Mouse (Mus musculus): ENCODE measurements around the gene Tesc. TPM values are rescaled to one million over a fixed set of nuclear protein-coding genes. Genes with fewer than 3 reads are reported as not detected.
A peak's percentile ranks its signal among the peaks of the same experiment; 100 is the strongest.

Tesc gene
- polyA plus RNA-seq, 1 experiment: 21.8 TPM

DNA sequence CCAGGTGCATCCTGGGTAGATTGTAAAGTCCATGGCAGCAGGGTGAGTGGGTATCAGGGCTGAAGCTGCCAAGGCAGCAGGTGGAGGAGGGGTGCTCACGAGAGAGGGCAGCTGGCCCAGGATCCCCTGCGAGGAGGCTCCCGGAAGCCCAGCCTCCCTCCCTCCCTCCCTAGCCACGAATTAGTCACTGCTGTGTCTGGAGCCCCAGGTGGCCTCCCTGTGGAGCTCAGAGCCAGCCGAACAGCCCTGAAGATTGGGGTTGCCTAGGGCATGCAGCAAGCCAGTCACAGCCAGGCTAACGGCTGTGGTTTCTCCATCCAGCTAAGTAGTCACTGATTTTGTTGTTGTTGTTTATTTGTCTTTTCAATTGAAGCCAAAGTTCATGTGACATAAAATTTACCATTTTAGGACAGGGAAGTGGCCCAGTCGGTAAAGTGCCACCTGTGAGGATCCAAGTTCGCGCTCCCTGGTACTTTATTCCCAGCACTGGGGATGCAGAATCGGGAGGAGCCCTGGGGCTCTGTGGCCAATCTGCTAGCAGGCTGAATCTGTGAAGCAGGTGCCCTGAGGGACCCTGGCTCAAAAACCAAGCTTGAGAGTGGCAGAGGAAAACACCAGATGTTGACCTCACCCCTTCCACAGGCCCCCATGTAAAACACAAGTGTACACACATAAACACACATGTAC lies 10.4 kb downstream of the Tesc start:
- Histone ChIP-seq H3K27ac (ENCODE audit: control insufficient read depth, insufficient read depth, low read depth, low read length, poor library complexity) (no peak overlapping the region), H3K4me1 (ENCODE audit: control insufficient read depth, insufficient read depth, low read length) (no peaks in the 10 kb centered on the region; the same call in 1 of the 2 replicates), H3K4me3 (replicated peaks; ENCODE audit: control insufficient read depth, low read depth, low read length) (no peak overlapping the region)
- WGBS: 20% methylated on average over 10 of the region's 10 CpGs
- no peak for TF ChIP-seq CTCF (IDR thresholded peaks at IDR 0.05; ENCODE audit: control insufficient read depth, insufficient read depth, low read length)
- no peak for TF ChIP-seq POLR2A (IDR thresholded peaks at IDR 0.05; ENCODE audit: borderline replicate concordance, control insufficient read depth, low read depth, low read length)

DNA sequence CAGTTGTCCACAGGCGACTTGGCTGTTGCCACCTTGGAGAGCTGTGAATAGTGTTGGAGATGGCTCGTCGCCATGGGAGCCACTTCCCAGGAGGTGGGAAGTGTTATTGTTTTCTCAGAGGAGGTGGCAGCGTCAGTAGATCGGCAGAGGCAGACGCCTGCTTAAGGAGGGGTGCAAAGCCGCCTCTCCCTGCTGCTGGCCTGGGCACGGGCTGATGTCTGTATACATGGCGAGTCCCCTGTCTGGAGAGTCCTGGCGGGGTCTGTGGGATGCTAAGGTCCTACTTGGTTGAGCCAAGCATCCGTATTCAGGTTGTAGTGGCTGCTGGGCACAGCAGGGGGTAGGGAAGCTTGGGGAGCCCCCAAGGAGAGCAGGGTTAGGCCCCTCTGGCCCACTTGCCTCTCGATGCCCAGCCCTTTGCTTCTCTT lies 11.7 kb downstream of the Tesc start:
- no peak for TF ChIP-seq POLR2A (IDR thresholded peaks at IDR 0.05; ENCODE audit: borderline replicate concordance, control insufficient read depth, low read depth, low read length)
- TF ChIP-seq CTCF (IDR thresholded peaks at IDR 0.05; ENCODE audit: control insufficient read depth, insufficient read depth, low read length): no peak
- 82% methylated on average over 12 of the region's 12 CpGs for WGBS
- H3K4me1 ChIP-seq (ENCODE audit: control insufficient read depth, insufficient read depth, low read length): no peaks in the 10 kb centered on the region; the same call in 1 of the 2 replicates
- no peak overlapping the region; the same call in 1 of the 2 replicates for H3K27ac ChIP-seq (ENCODE audit: control insufficient read depth, insufficient read depth, low read depth, low read length, poor library complexity)
- H3K4me3 ChIP-seq (replicated peaks; ENCODE audit: control insufficient read depth, low read depth, low read length): no peak overlapping the region

DNA sequence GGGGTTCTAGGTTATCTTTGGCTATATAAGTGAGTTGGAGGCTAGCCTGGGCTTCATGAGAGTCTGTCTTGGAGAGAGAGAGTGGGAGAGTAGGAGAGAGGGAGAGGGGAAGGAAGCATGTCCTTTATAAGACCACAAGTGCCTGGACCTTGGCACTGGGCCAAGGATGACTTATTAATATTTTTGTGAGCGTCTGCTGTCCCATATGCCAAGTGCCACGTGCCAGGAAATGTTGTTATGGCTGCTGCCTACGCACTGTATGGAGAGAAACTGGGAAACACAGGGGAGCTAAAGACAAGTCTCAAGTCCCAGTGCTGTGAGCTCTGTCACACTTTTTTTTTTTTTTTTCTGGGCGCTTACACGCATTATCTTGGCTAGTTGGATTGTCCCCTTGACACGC lies 15.1 kb downstream of the Tesc start:
- H3K27ac ChIP-seq (ENCODE audit: control insufficient read depth, insufficient read depth, low read depth, low read length, poor library complexity): no peak overlapping the region
- H3K4me3 ChIP-seq (replicated peaks; ENCODE audit: control insufficient read depth, low read depth, low read length): no peak overlapping the region
- TF ChIP-seq CTCF (IDR thresholded peaks at IDR 0.05; ENCODE audit: control insufficient read depth, insufficient read depth, low read length): no peak
- TF ChIP-seq POLR2A (IDR thresholded peaks at IDR 0.05; ENCODE audit: borderline replicate concordance, control insufficient read depth, low read depth, low read length): no peak
- peaks cover 1% of the 10 kb centered on the region; the same call in 1 of the 2 replicates for H3K4me1 ChIP-seq (ENCODE audit: control insufficient read depth, insufficient read depth, low read length)
- 86% methylated on average over 6 of the region's 6 CpGs for WGBS

DNA sequence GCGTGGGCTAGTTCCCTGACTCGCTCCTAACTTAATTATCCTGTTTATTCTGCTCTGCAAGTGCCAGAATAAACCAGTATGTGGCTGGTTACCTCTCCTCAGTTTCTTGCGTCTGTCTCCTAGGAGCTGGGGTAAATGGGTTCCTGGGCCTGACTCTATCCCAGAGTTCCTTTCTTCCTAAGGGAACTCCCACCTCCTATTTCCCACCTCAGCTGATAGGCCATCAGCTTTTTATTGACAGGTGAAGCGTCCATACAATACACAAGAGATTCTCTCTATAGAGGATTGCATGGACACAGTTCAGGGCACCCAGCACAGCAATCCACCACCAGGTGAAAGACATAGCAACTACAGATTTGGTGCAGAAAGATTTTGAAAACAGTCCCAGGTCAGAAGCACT lies 16.2 kb downstream of the Tesc start:
- 82% methylated on average over 4 of the region's 4 CpGs for WGBS
- H3K4me1 ChIP-seq (ENCODE audit: control insufficient read depth, insufficient read depth, low read length): peaks cover 3% of the 10 kb centered on the region; the same call in 1 of the 2 replicates
- no peak overlapping the region for H3K27ac ChIP-seq (ENCODE audit: control insufficient read depth, insufficient read depth, low read depth, low read length, poor library complexity)
- H3K4me3 ChIP-seq (replicated peaks; ENCODE audit: control insufficient read depth, low read depth, low read length): no peak overlapping the region
- TF ChIP-seq CTCF (IDR thresholded peaks at IDR 0.05; ENCODE audit: control insufficient read depth, insufficient read depth, low read length): no peak
- no peak for TF ChIP-seq POLR2A (IDR thresholded peaks at IDR 0.05; ENCODE audit: borderline replicate concordance, control insufficient read depth, low read depth, low read length)

DNA sequence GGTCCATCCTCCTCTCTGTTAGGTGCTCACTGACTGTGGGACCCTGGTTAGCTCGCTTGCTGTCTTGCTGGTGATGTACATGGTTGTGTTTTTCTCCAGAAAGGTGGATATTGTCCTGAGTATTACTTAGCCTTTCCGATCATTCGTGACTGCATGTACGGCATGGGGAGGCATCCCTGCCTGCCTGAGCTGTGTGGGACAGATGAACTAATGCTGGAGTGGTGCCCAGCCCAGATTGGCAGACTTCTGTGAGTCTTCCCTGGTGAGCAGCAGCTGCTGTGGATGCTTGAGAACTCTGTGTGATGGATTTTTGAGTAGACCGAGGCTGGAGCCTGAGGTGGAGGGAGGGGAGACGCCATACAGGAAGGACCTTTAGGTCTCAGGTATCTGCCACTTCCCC lies 17.4 kb downstream of the Tesc start:
- Histone ChIP-seq H3K4me3 (replicated peaks; ENCODE audit: control insufficient read depth, low read depth, low read length) (no peak overlapping the region), H3K27ac (ENCODE audit: control insufficient read depth, insufficient read depth, low read depth, low read length, poor library complexity) (no peak overlapping the region), H3K4me1 (ENCODE audit: control insufficient read depth, insufficient read depth, low read length) (peaks cover 3% of the 10 kb centered on the region; the same call in 1 of the 2 replicates)
- 75% methylated on average over 6 of the region's 6 CpGs for WGBS
- TF ChIP-seq POLR2A (IDR thresholded peaks at IDR 0.05; ENCODE audit: borderline replicate concordance, control insufficient read depth, low read depth, low read length) (no peak), CTCF (IDR thresholded peaks at IDR 0.05; ENCODE audit: control insufficient read depth, insufficient read depth, low read length) (no peak)

DNA sequence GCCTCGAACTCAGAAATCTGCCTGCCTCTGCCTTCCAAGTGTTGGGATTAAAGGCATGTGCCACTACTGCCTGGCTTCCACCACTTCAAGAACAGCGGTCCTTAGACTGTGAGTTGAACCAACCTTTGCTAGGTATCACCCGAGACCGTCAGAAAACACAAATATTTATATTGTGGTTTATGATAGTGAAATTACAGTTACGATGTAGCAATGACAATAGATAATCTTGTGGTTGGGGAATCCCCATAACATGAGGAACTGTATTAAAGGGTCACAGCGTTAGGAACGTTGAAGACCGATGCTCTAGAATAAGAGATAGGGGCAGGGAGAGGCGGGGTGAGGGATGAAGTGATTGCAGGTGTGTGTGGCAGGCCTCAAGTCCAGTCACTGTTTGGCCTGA lies 17.8 kb downstream of the Tesc start:
- WGBS: 33% methylated on average over 9 of the region's 9 CpGs
- peaks cover 5% of the 10 kb centered on the region for H3K4me1 ChIP-seq (ENCODE audit: control insufficient read depth, insufficient read depth, low read length)
- H3K27ac ChIP-seq (ENCODE audit: control insufficient read depth, insufficient read depth, low read depth, low read length, poor library complexity): no peak overlapping the region
- no peak overlapping the region for H3K4me3 ChIP-seq (replicated peaks; ENCODE audit: control insufficient read depth, low read depth, low read length)
- TF ChIP-seq POLR2A (IDR thresholded peaks at IDR 0.05; ENCODE audit: borderline replicate concordance, control insufficient read depth, low read depth, low read length): no peak
- TF ChIP-seq CTCF (IDR thresholded peaks at IDR 0.05; ENCODE audit: control insufficient read depth, insufficient read depth, low read length): no peak

DNA sequence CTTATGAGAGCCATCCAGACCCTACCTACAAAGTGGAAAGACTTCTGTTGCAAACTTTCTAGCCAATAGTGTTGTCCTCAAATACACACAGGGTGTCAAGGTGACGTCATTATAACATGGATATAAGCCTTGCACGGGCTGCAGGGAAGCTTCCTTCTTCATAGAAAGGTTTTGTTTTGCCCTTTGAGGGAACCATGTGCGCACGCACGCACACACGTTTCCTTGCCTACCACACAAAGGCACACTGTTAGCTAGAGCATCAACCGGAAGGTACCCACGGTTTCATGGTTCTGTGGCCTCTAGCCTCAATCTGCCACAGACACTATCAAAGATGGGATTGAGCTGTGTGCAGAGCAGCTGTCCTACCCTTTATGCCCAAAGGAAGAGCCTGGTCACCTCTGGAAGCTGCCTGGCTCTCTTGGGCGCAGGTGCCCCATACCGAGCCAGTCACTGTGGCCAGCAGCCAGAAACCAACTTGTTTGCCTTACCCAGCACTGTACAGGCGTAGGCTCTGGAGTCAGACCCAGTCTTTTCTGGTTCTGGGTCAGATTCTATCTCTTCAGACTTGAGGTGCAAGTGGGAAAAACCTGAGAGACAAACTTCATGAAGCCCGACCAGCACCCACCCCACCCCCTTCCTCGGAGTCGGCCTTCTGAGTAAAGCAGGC lies 19.7 kb downstream of the Tesc start:
- no peak for TF ChIP-seq CTCF (IDR thresholded peaks at IDR 0.05; ENCODE audit: control insufficient read depth, insufficient read depth, low read length)
- no peak for TF ChIP-seq POLR2A (IDR thresholded peaks at IDR 0.05; ENCODE audit: borderline replicate concordance, control insufficient read depth, low read depth, low read length)
- no peak overlapping the region for H3K27ac ChIP-seq (ENCODE audit: control insufficient read depth, insufficient read depth, low read depth, low read length, poor library complexity)
- WGBS: 72% methylated on average over 14 of the region's 14 CpGs
- peaks cover 10% of the 10 kb centered on the region for H3K4me1 ChIP-seq (ENCODE audit: control insufficient read depth, insufficient read depth, low read length)
- no peak overlapping the region for H3K4me3 ChIP-seq (replicated peaks; ENCODE audit: control insufficient read depth, low read depth, low read length)

DNA sequence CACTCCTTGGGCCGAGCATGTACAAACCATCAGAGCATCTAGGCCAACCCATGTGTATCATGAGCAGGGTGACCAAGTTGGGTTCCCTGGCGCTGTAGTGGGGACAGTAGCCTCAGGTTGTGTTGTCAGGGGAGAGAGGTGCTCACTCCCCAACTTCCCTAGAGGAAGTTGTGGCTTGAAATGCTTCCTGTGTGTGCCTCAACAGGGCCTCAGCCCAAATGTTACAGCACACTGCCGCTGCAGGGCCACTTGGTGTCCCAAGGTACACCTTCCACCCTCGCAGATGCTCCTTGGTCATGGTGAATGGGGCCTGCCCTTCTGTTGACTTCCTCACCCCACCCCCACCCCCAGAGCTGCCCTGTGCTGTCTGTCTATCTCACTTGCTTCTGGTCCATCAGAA lies 20.9 kb downstream of the Tesc start:
- 5% methylated on average over 4 of the region's 4 CpGs for WGBS

More for the DNA sequence above, 20.9 kb downstream of the Tesc start:
- Histone ChIP-seq H3K27ac (ENCODE audit: control insufficient read depth, insufficient read depth, low read depth, low read length, poor library complexity) (peak overlapping the region; percentile 91), H3K4me1 (ENCODE audit: control insufficient read depth, insufficient read depth, low read length) (peaks cover 10% of the 10 kb centered on the region), H3K4me3 (replicated peaks; ENCODE audit: control insufficient read depth, low read depth, low read length) (no peak overlapping the region)
- TF ChIP-seq CTCF (IDR thresholded peaks at IDR 0.05; ENCODE audit: control insufficient read depth, insufficient read depth, low read length): no peak
- TF ChIP-seq POLR2A (IDR thresholded peaks at IDR 0.05; ENCODE audit: borderline replicate concordance, control insufficient read depth, low read depth, low read length): no peak

Data from bone marrow, adult 2 months (tissue).